Mouse (Mus musculus): Measurements from ENCODE around the gene Mien1.
A peak's percentile ranks its signal among the peaks of the same experiment; 100 is the strongest.

Mien1 gene

DNA sequence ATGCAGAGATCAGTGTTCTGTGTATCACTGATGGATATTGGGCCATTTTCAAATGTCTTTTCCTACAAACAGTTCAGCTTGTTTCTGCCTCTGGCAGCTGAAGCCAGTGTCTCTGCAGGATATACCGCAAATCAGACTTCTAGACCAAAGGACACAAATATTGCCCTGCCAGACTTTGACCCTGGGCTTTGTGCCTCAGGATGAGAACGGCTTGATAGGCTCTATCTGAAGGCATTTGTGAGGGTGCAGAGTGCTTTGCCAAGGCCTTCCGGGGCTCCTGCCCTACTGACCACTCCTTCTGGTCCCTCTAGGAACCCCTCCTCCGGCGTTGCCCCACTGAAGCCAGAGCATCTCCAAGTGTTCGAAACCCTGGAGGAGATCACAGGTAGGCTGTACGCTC, 12.2 kb downstream of the Mien1 start:
- DNase-seq (ENCODE audit: low spot score in 2 of 2), result no peak

GRCm38 (mm10) chr11:98418939-98419547, 19.7 kb downstream of the Mien1 start:
- DNase-seq (ENCODE audit: low spot score in 2 of 2), result peak in 1 of 2 experiments; percentile 12

- DNase-seq (ENCODE audit: low spot score in 2 of 2), result no peak
These were observed 20.5 kb downstream of the Mien1 start for GRCm38 (mm10) chr11:98418273-98418672.

DNA sequence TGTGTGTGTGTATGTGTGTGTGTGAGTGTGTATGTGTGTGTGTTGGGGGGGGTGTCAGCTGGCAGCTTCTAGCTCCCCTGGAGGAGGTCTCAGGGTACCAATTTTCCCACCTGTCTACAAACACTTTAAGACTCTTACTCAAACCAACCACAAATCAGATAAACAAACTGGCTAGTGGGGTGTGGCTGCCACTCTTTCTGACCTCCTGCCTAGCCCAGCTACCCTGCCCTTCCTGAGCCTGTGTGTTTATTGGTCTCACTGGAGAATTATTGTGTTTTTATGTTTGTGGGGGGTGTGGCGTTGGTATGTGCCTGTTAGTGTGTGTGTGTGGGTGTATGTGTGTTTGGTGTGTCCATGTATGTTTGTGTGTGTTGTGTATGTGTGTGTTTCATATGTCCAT, 21.7 kb downstream of the Mien1 start:
- DNase-seq (ENCODE audit: low spot score in 2 of 2), result no peak

- DNase-seq (ENCODE audit: low spot score in 2 of 2), result no peak
These were observed 24.6 kb downstream of the Mien1 start for GRCm38 (mm10) chr11:98414162-98414561.

- DNase-seq (ENCODE audit: low spot score in 2 of 2), result no peak
These were observed 25.1 kb downstream of the Mien1 start for GRCm38 (mm10) chr11:98413731-98414130.

DNA sequence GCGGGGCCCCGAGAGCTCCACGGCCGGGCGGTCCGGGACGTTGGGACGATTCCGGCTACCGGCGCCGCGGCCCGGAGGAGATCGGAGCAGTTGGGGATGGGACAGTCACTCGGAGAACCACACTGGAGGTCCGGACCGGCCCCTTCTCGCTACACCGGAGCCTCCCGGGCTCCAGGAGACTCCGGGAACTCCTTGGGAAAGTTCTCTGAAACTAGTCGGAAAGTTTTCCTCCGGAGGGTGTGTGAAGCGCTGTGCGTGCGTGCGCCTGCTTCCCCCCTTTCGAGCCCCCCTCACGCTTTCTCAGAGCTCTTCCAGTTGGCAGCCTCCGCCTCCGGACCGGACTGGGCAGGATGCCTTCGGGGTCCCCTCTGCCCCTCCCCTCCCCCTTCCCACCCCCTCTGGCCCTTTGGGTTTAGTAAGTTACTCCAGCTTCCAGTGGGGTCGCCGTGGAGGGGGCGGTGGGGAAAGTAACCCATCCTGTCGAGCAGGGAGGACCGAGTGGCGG, 25.9 kb downstream of the Mien1 start:
- no peak for DNase-seq (ENCODE audit: low spot score in 2 of 2)

DNA sequence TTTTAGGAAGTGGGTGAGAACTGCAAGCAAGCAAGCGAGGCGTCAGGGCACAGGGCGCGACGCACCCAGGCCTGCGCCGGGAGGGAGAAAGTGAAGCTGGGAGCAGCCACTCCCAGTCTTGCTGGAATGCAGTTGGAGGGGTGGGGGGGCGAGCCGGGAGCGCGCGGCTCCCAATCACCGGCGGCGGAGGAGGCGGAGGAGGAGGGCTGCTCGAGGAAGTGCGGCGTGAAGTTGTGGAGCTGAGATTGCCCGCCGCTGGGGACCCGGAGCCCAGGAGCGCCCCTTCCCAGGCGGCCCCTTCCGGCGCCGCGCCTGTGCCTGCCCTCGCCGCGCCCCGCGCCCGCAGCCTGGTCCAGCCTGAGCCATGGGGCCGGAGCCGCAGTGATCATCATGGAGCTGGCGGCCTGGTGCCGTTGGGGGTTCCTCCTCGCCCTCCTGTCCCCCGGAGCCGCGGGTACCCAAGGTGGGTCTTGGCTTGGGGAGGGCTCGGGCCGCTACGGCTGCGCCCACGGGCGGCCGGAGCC, 26.5 kb downstream of the Mien1 start, which contains the start of gene Erbb2:
Gene Erbb2, plus strand, starts transcription at position 198 of the 524 bp plus-strand sequence.
- no peak for DNase-seq (ENCODE audit: low spot score in 2 of 2)

- DNase-seq (ENCODE audit: low spot score in 2 of 2), result no peak
These were observed 29.4 kb downstream of the Mien1 start for GRCm38 (mm10) chr11:98409341-98409822.

- no peak for DNase-seq (ENCODE audit: low spot score in 2 of 2)
These were observed 29.9 kb downstream of the Mien1 start for GRCm38 (mm10) chr11:98408872-98409271.

DNA sequence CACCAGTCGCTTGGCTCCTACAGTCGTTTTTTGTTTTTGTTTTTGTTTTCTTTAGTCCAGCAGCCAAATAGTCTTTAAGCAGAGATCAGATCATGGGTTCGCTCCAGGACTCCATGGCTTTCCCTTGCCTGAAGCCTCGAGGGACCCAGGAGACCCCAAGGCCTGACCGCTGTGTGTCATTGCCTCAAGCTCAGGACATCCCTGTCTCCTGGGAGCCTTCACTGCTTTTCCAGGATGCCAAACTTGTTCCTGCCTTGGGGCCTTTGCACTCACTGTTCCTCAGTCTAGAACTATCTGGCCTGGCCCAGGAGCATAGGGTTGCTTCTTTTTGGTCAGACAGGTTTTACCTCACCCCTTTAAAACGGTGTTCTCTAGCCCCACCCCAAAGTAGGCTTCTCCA, 32.2 kb downstream of the Mien1 start:
- no peak for DNase-seq (ENCODE audit: low spot score in 2 of 2)

- DNase-seq (ENCODE audit: low spot score in 2 of 2), result no peak
These were observed 38.0 kb downstream of the Mien1 start for GRCm38 (mm10) chr11:98400816-98401215.

DNA sequence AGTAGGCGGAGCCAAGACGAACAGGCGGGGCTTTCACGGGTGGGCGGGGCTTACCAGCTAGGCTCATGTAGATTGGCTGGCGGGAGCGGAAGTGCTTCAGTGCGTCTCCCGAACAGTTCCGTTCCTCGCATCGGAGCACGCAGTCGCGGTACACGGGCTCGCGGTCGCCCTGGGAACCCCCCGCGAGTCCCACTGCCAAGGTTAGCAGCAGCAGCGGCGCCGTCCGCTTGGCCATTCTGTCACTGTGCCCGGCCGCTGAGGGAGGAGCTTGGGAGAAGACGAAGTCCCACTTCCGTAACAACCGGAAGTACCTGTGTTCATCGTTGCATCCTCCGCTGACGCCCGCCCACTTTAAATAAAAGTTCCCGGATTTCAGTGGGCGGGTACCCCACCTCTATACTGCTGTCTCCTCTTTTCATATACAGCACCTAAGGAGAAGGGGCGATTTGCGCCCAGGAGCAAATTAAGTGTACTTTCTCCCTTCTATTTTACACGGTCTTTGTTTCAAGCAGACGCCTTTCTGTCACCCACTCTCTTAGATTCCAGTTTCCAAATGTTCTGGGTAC, 38.5 kb downstream of the Mien1 start, which contains the start of gene Pgap3:
Gene Pgap3, minus strand, starts transcription at position 330 of the 566 bp plus-strand sequence.
- DNase-seq (ENCODE audit: low spot score in 2 of 2), result peak; percentile 86 to 89

GRCm38 (mm10) chr11:98397946-98398345, 40.8 kb downstream of the Mien1 start:
- no peak for DNase-seq (ENCODE audit: low spot score in 2 of 2)

DNA sequence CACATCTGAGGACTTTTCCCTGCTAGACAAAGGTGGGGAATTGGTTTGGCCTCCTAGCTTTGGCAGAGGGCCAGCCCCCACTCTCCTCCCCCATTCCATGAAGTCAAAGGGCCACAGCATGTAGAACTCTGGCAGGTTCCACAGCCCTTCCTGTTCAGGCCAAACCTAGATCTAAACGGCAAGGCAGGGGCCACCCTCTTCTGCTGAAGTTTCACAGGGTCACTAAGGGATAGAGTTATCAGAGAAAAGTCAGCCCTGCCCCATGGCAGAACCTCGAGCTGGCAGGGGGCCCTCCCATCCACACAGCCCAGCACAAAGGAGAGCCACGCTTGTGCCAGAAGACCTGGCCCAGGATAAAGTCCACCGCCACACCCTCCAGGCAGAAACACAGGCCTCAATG, 43.8 kb downstream of the Mien1 start:
- peak in 1 of 2 experiments; percentile 42 for DNase-seq (ENCODE audit: low spot score in 2 of 2)

GRCm38 (mm10) chr11:98394301-98394700, 44.5 kb downstream of the Mien1 start:
- DNase-seq (ENCODE audit: low spot score in 2 of 2), result no peak

- peak; percentile 53 to 78 for DNase-seq (ENCODE audit: low spot score in 2 of 2)
These were observed 45.5 kb downstream of the Mien1 start for GRCm38 (mm10) chr11:98393317-98393716.

DNA sequence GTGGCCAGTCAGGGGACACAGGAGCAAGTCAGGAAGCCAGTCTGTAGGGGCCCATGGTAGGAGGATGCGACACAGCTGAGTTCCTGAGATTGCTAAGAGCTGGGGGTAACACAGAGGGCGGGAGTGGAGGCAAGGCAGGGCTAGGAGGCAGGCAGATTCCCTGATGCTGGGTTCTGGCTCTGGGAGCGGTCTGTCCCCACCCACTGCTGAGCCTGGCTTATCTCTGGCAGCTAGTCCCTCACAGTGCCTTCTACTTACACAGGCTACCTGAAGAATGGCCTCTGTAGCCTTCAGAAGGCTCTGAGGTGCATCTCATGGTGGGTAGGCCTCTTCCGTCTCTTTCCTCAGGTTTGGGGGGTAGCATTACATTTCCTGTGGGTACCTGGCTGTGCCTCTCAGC, 46.1 kb downstream of the Mien1 start:
- peak; percentile 33 to 55 for DNase-seq (ENCODE audit: low spot score in 2 of 2)

DNA sequence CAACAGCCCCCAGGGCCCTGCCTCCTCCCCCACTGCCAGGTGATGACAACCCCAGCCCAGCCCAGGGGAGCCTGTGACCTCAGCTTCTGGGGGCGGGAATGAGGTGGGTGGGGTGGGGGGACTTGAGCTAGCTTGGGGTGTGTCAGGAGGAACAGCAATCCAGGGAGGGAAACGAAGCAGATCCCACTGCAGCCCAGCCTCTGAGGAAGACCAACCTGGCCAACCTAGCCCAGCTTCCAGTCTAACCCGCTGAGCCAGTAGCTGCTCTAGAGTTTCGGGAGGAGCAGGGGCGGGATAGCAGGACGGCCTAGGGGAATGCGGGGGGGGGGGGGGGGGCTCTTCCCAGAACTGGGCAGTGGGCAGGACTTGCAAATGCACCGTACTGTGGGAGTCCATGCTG, 46.8 kb downstream of the Mien1 start:
- DNase-seq (ENCODE audit: low spot score in 2 of 2), result no peak

GRCm38 (mm10) chr11:98390141-98390540, 48.6 kb downstream of the Mien1 start:
- no peak for DNase-seq (ENCODE audit: low spot score in 2 of 2)

GRCm38 (mm10) chr11:98389221-98389780, 49.5 kb downstream of the Mien1 start:
- peak in 1 of 2 experiments; percentile 73 for DNase-seq (ENCODE audit: low spot score in 2 of 2)

GRCm38 (mm10) chr11:98388282-98388681, 50.5 kb downstream of the Mien1 start:
- DNase-seq (ENCODE audit: low spot score in 2 of 2), result peak in 1 of 2 experiments; percentile 11
